Mouse (Mus musculus): ENCODE results near the gene Snx20.
"Not testable (repeated sequence)": the region's sequence is repeated elsewhere in the genome, so short reads cannot be mapped to it uniquely, and the experiment has no call there.

Gene Snx20
- long read RNA-seq, experiment 1, transcript Snx20-201 (4 exons, 1,699 nt), result major isoform, 6 of 7 reads
- long read RNA-seq, experiment 1, partial matches to known transcripts, result 1 of 7 reads
- long read RNA-seq, experiment 1, other reads (novel, unspliced or antisense), result 0 of 7 reads
- long read RNA-seq, experiment 2, full-length matches to known transcripts, result 6 of 7 reads
- long read RNA-seq, experiment 2, partial matches to known transcripts, result 1 of 7 reads
- long read RNA-seq, experiment 2, other reads (novel, unspliced or antisense), result 0 of 7 reads

DNA sequence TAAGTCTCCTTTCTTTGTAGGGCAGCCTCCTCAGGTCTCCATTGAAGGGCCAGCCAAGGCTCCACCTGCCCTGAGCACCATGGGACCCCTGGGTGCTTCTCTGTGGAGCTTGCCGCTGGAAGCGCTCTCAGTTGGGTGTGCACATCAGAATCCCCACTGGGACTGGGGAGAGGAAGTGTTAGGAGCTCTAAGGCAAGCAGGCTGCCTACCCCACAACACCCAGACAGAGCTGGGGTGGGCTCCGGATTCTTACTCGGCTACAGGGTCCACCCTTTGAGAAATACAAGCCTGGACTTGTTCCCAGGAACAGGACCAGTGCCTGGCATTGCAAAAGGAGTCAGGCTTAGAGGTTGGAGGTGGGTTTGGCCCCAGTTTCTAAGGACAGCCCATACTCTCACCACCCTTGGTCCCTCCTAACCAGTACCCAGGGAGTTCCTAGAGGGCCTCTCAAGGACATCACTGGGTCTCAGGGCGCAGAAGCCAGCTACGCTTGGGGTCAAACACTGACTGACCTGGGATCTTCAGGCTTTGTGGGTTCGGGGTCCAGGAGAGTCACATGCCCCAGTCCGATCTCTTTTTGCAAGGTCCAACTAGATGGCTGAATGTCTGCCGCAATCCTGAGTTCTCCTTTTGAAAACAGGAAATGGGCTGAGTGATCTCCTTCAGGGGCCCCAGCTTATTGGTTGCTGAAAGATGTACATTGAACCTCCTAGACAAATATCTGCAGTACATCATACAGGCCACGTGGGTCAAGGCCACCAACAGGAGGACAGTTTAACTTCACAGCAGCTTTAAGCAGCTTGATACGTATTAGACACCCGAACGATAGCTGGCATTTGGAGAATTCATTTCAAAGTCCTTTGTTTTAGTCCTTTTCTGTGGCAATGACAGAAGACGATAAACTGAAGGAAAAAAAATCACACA, at the start of gene Snx20:
Gene Snx20, minus strand, starts transcription at position 655 of the 924 bp plus-strand sequence.
- intact Hi-C loops (cut with DNase I), result loop anchor here (10.0 kb wide), 1 partner anchor 1149 kb away; no protein-coding TSS in a partner anchor

DNA sequence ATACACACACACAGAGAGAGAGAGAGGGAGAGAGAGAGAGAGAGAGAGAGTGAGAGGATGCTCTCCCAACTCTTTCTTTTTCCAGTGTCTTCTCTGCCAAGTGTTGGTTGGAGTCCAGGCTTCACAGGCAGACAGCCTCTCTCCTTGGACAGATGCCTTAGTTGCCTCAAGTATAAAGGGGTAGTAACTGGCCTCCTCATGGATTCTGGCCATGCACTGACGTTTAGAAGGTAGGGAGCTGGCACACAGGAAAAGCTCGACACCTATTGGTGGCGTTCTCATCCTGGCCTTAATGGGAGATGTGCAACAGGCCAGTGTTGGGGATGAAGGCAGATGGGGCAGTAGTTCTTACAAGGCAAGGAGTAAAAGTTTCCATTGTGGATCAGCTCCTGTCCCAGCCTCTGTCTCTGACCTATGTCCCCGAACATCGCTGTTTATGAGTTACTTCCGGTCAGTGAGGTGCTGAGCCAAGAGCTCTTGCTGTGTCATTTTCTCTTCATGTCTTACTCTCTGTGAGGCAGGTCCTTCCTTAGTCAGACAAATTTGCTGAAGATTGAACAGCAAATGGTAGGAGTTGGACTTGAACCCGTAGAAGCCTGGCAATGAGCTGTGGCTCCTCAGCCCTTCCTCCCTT, 47.8 kb upstream of the Snx20 start:
- intact Hi-C loops (cut with DNase I), result no loop called here

DNA sequence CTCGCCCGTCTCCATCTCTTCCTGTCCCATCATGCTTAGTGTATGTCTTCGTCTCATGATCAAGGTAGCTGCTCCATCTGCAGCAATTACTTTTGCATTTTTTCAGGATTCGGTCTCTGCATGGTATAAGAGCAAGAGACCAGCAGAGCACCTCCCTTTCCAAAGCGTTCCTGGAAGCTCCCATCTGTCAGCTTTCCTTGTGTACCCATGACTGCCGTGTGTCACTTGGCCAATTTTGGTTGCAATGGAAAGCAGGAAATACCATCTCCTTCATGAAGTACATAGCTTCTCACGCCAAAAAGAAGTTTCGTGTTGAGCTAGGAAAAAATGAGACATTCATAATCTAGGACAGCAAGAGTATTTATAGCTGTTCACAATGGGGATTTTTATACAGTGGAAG, 45.1 kb upstream of the Snx20 start:
- intact Hi-C loops (cut with DNase I), result no loop called here

DNA sequence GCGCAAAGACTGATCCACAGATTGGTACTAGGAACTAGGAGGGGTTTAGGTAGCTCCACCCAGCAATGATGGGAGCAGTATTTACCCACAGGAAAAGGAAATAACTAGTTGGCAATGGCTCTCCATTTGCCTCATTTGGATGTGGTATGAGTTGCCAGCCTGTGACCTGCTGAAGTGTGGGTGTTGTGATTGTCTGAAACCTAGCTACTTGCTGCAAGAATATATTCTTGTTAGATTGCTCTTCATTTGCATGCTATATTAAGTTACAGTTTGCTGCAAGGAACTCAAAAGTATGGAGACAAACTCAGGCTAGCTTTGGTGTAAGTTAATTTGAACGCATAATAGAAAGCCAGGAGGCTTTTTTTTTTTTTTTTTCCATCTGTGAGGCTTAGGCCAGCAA, 44.6 kb upstream of the Snx20 start:
- intact Hi-C loops (cut with DNase I), result no loop called here

DNA sequence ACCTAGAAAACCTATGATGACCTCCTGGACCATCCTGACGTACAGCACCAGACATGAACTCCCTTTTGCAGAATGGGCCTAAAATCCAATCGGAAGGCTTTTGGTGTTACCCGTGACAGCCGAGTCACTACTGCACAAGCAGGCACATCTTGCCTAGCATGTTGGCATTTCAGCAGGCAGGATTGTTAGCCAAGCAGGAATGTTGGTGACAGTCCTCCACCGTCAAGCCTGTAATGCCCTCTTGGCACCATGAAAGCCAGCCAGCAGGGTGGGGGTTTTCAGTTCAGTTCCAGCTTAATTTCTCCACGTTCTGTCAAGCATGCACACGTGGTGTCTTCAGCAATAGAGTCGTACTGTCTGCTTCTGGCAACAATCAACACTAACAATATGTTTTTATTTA, 41.1 kb upstream of the Snx20 start:
- intact Hi-C loops (cut with DNase I), result no loop called here

DNA sequence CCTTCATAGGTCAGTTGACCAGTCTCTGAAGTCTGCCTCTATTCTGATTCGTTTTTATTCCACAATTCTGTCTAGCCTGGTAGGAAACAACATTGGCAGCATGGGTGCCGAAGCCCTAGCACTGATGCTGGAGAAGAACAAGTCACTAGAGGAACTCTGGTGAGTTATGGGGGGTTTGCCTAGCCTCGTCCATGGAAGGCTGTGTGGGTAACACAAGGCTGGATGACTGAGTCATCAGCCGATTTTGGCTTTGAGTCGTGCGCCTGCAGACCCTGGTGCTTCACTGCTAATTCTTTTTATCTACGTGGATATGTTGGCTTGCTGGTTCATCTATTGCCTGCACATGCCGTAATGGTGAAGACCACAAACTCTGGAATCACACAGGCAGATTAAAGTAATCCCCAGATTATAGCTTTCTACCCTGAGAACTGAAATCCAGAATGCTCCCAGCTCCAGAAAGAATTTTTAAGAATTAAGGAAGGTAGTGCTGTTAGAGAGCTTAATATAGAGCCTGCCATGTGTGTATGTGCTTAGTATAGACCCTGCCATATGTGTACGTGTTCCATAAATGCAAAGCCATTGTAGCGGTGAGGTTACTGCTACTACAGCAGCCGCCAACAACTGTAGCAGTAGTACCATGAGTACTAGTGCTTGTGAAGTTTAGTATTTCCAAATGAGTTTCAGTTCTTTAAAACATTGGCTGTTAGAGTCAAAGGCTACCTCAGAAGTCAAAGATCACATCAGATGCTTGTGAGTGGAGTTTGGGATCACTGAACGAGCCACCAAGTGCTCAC, 39.6 kb upstream of the Snx20 start:
- intact Hi-C loops (cut with DNase I), result no loop called here

DNA sequence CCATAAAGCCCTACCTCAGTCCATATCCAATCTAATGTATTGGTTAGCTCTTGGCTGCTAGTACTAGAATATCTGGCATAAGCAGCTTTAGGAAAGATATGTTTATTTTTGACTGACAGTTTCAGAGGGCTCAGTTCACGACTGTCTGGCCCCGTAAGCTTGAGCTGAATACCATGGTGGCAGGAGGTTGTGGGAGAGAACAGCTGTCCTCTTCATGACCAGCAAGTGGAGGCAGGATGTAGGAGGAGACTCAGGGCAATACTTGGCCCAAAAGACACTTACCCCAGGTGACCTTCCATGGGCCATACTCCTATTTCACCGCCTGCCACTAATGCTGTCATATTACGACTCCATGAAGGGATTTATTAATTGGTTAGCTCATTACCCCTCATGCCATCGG, 37.9 kb upstream of the Snx20 start:
- intact Hi-C loops (cut with DNase I), result no loop called here

DNA sequence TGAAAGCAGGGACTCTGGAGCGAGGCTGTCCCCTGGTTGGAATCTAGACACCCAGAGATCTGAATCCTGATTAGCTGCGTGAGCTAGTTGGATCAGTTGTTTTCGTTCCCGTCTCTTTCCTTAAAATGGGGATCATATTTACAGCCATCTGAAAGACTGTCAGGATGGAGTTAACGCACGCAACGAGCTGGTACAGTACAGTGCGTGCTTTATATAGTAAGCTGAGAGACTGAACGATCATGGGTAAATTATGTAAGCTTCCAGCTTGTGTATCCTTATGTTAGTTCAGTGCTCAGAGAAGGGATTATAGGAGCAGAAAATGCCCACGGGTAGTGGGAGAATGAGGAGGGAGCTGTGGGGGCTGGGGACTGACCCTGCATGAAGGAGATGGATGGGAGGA, 35.6 kb upstream of the Snx20 start:
- intact Hi-C loops (cut with DNase I), result no loop called here

DNA sequence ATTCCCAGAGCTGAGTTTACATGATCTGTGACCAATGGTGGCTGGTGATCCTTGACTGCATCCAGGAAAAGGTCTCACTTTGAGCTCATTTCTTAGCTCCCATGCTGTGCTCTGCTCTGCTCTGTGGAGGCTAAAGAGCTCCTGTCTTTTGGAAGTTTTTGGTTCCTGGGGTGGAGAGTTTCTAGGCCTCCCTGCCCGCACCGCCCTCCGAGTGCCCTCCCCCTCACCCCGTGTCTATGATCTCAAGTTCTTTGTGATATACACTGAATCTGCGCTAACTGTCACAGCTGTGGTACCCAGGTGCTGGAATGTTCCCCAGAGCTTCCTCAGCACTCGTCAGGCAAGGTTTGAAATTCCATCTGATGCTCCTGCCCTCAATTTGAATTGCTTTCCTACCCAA, 34.9 kb upstream of the Snx20 start:
- intact Hi-C loops (cut with DNase I), result no loop called here

DNA sequence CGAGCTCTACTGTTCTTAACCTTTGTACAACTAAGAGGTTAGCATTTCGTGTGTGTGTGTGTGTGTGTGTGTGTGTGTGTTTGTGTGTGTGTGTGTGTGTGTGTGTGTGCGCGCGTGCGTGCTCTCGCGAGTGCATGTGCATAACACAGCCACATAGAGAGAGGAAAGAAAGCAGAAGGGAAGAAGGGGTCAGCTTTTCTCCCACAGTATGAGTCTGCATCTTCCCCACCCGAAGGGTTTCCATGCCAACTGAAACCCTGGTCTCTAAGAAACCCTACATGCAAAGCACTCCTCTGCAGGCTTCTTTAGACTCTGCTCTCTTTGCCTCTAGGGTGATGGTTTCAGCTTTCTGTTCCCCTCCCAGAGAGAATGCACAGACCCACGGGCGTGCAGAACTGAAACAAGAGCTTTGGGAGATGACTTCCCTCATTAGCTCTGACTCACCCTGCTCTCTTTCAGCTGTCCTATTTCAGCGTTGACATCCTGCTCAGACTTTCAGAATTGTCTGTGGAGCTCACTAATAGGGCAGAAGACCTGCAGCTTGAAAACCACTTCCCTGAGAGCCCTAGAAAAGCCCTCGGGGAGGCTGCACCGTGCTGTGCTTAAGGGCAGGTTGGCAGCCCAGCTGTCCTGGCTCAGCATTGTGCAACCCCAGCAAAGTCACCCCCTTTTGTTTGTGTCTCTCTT, 32.6 kb upstream of the Snx20 start:
- intact Hi-C loops (cut with DNase I), result no loop called here

DNA sequence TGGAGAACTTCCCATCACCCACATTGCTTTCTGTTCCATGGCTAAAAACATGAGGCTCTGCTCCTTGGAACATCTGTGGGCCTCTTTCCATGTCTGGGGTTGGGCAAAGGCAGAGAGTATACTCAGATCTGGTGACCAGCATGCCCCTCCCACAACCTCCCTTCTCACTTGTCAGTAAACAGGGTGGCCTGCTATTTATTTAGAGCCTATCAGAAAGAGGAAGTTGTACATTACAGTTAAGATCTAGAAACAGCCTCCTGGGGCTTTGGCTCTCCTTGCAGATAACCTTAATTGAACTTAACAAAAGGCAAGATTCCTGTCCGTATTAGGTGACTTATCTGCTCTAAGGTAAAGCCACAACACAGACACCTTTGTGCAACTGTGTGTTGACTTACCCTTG, 30.5 kb upstream of the Snx20 start:
- intact Hi-C loops (cut with DNase I), result no loop called here

DNA sequence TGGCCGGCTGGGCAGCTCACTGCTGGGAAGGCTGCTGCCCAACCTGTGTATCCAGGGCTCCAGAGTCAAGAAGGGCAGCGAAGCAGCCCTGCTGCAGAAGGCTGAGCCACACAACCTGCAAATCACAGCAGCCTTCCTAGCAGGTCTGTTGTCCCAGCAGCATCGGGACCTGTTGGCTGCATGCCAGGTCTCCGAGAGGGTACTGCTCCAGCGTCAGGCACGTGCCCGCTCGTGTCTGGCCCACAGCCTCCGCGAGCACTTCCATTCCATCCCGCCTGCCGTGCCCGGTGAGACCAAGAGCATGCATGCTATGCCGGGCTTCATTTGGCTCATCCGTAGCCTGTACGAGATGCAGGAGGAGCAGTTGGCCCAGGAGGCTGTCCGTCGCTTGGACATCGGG, 29.0 kb upstream of the Snx20 start:
- intact Hi-C loops (cut with DNase I), result no loop called here

DNA sequence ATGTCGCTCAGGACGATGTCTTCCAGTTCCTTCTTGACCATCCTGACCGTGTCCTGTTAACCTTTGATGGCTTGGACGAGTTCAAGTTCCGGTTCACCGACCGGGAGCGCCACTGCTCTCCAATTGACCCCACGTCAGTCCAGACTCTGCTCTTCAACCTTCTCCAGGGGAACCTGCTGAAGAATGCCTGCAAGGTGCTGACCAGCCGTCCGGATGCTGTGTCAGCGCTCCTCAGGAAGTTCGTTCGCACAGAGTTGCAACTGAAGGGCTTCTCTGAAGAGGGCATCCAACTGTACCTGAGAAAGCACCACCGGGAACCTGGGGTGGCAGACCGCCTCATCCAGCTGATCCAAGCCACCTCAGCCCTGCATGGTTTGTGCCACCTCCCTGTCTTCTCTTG, 28.2 kb upstream of the Snx20 start:
- intact Hi-C loops (cut with DNase I), result no loop called here

DNA sequence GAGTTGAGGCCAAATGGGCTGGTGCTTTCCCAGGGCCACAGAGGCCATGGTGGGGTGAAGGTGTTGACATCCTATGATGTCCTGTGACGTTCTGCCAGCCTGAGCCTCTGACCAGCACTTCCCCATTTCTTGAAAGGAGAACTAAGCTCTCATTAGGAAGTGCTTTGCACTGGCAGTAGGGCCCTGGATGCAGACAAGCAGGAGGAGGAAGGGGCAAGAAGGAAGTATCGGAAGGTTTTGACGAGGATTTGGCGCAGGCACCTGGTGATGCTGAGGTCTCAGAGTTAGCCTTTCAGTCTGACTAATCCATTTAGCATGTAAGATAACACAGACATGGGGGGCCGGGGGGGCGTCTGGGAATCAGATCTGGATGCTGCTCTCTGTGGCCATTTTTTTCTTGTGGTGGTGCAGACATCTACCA, 26.5 kb upstream of the Snx20 start:
- intact Hi-C loops (cut with DNase I), result no loop called here

DNA sequence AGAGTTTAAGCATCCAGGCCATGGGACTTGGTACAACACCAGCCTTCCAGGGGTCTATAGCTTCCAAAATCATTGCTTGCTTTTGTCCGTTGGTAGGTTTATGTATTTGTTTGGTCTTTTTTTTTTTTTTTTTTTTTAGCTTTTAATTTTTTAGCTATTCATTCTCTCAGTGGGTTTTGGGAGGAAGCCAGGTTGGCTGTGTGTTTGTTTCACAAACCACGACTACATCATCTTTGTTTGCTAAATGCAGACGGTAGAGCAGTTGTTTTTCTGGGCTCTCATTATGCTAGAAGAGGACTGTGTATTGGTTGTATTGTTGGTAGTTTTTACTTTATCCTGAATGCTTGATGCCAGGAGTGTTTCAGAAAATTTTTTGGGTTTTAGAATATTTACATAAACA, 23.9 kb upstream of the Snx20 start:
- intact Hi-C loops (cut with DNase I), result no loop called here

DNA sequence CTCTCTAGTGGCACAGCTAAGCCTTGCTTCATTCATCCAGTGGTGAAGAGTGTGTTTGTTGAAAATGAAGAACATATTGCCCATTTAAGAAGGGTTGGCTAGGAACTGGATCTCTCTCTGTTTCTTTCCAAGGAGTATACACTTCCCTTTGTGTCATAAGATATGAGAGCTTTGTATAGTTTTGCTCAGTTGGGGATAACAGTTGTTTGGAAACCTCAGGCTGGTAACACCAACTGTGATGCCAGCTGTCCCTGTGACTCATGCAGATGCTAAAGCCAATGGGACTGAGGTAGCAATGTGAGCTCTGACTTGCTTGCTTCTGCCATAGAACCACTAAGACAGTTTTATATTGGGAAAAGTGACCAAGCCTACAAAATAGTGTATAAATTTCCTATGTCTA, 19.4 kb upstream of the Snx20 start:
- intact Hi-C loops (cut with DNase I), result no loop called here

DNA sequence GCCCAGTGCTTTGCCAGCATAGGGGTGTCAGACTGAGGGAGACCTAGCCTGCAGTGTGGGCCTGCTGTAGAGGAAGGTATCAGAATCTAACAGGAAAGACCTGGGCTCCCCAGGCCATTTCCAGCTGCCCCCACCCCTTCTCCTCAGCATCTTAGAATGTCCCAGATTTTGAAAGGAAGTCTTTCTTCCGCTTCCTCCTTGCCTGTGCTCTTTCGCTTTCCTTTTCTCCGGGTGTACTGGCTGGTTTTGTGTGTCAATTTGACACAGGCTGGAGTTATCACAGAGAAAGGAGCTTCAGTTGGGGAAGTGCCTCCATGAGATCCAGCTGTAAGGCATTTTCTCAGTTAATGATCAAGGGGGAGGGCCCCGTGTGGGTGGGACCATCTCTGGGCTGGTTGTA, 15.2 kb upstream of the Snx20 start:
- intact Hi-C loops (cut with DNase I), result not testable (repeated sequence)

DNA sequence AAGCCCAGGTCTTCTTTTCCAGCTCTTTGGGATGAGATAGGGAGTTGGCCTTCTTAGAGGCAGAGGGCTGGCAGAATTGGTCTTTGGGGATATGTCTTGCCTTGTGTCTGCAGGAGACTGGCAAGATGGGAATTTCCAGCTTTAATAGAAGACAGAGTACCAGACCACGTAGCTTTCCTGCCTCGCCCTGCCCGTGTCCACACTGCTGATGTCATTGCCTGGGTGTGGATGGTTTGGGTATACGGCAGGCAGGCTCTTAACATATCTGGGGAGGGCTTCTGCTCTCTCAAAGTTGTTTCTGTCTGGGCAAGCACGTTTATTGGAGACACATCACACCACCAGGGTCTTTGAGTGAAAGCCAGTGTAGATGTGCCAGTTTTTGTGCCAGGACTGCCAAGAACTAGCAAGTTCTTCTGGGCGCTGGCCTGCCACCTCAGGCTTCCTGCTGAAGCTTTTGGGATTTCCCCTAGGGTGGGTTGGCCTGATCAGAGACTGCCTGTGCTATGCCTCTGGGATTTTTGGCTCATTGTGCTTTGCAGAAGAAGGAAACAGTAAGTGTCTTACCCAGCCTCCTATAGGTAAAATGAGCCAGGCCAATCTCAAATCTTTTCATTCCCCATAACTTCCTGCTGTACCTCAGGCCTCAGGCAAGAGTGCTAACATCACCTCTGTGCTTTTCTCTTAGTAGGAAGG, 14.2 kb upstream of the Snx20 start:
- intact Hi-C loops (cut with DNase I), result no loop called here

DNA sequence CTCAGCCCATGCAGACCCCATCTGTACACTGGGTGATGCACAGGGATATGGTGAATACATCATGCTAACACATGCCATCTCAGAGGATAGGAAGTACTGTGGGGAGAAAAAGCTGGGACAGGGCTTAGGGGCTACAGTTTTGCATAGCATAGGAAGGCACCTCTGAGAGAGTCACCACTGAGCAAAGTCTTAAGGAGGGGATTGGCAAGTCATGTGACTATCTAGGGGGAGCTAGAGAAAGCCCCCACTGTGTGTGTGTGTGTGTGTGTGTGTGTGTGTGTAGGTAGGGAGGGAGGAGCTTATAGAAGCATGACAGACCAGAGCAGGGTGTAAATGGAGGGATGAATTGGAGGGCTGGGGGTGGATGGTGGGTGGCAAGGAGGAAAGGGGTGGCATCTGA, 12.4 kb upstream of the Snx20 start:
- intact Hi-C loops (cut with DNase I), result no loop called here

Measured in adrenal gland (tissue).